Mouse (Mus musculus) hindbrain, embryonic 10.5 days (tissue): ENCODE measurements at regions not wholly inside any gene's neighbourhood (a gene's known extent, or its start where the extent isn't known, plus 50 kb on each side); places are given as distances from the start of the nearest gene placed in this dataset.

Experiments
- DNase-seq: peaks from one replicate; pipeline ENCODE4 v3.0.0-alpha.2; 2017; ENCODE audit warnings: low spot score
- H3K27ac ChIP-seq: fragments of 300-500 bp; sonication (generic); 2 replicates; pipeline ENCODE4 v1.5.1; 2016; ENCODE audit warnings: mild to moderate bottlenecking, moderate library complexity
- H3K27me3 ChIP-seq: fragments of 300-500 bp; sonication (generic); 2 replicates; pipeline ENCODE4 v1.6.1; 2016; ENCODE audit warnings: mild to moderate bottlenecking; ENCODE audit not compliant: poor library complexity, insufficient read depth, severe bottlenecking
- H3K36me3 ChIP-seq: fragments of 300-500 bp; sonication (generic); 2 replicates; pipeline ENCODE4 v1.6.1; 2016; ENCODE audit warnings: mild to moderate bottlenecking, moderate library complexity
- H3K4me1 ChIP-seq: fragments of 300-500 bp; sonication (generic); replicated peaks from 2 replicates; pipeline ENCODE4 v1.6.1; 2016; ENCODE audit warnings: mild to moderate bottlenecking
- H3K4me3 ChIP-seq: fragments of 300-500 bp; sonication (generic); 2 replicates; pipeline ENCODE4 v1.5.1; 2016; ENCODE audit warnings: mild to moderate bottlenecking, moderate library complexity
- H3K9me3 ChIP-seq: fragments of 300-500 bp; sonication (generic); 2 replicates; pipeline ENCODE4 v1.6.1; 2016; ENCODE audit warnings: mild to moderate bottlenecking, moderate library complexity
- WGBS: fragments of 180-500 bp; shearing (Covaris S2); methylation state at CpG from one replicate; pipeline ENCODE4 v1.1.7; 2016; 5-methylcytosine and 5-hydroxymethylcytosine counted together

- Histone ChIP-seq H3K4me1 (peaks cover 6% of the 10 kb centered on the region), H3K27ac (no peak overlapping the region), H3K36me3 (no peaks in the 10 kb centered on the region), H3K27me3 (peaks cover 17% of the 10 kb centered on the region; the same call in 1 of the 2 replicates), H3K4me3 (no peak overlapping the region), H3K9me3 (peaks cover 8% of the 10 kb centered on the region; the same call in 1 of the 2 replicates)
- DNase-seq, result no peak
- 47% methylated on average over 4 of the region's 4 CpGs for WGBS
Observed at GRCm38 (mm10) chr12:12778563-12779256, 163.0 kb downstream of the Mycn start.

- Histone ChIP-seq H3K27ac (no peak overlapping the region), H3K4me1 (no peaks in the 10 kb centered on the region; the same call in 1 of the 2 replicates), H3K9me3 (peaks cover 6% of the 10 kb centered on the region; the same call in 1 of the 2 replicates), H3K4me3 (no peak overlapping the region), H3K36me3 (no peaks in the 10 kb centered on the region), H3K27me3 (peaks cover 7% of the 10 kb centered on the region; the same call in 1 of the 2 replicates)
- WGBS, result 87% methylated on average over 8 of the region's 8 CpGs
- DNase-seq, result no peak
Observed at GRCm38 (mm10) chr12:12777422-12777821, 164.3 kb downstream of the Mycn start.

DNA sequence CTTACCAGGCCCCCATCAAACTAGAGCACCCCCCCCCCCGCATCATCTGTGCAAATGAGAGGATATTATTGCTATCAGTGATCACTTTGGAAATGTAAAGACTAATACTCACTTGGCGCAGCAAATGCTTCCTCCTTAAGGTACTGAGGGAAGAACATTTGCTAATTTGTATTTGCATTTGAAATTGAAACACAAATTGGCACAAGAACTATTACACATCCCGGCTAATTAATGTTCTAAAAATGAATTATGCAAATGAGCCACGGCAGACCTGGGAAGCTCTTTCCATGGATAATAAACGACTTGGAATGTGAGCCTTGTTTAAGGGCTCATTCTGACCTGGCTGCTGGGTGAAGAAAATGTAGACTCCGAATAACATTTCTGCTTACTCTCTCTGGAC is 164.9 kb downstream of the Mycn start:
- WGBS, result 86% methylated on average over 6 of the region's 6 CpGs
- Histone ChIP-seq H3K4me3 (no peak overlapping the region), H3K9me3 (peaks cover 4% of the 10 kb centered on the region; the same call in 1 of the 2 replicates), H3K4me1 (no peaks in the 10 kb centered on the region; the same call in 1 of the 2 replicates), H3K36me3 (no peaks in the 10 kb centered on the region), H3K27ac (no peak overlapping the region), H3K27me3 (peaks cover 4% of the 10 kb centered on the region; the same call in 1 of the 2 replicates)
- no peak for DNase-seq

GRCm38 (mm10) chr12:12770970-12771369 is 170.7 kb downstream of the Mycn start:
- WGBS, result 54% methylated on average over 4 of the region's 4 CpGs

GRCm38 (mm10) chr12:12766510-12767304 is 175.0 kb downstream of the Mycn start:
- H3K4me1 ChIP-seq, result peaks cover 44% of the 10 kb centered on the region
- H3K9me3 ChIP-seq, result no peaks in the 10 kb centered on the region
- H3K27me3 ChIP-seq, result 0 out of 2 replicates have a peak, but pooled peaks cover 5% of the 10 kb centered on the region
- WGBS, result 59% methylated on average over 11 of the region's 11 CpGs
- H3K36me3 ChIP-seq, result no peaks in the 10 kb centered on the region
- DNase-seq, result no peak
- no peak overlapping the region for H3K4me3 ChIP-seq
- H3K27ac ChIP-seq, result peak overlapping the region; percentile 73

More at GRCm38 (mm10) chr12:12770970-12771369, 170.7 kb downstream of the Mycn start:
- H3K36me3 ChIP-seq, result no peaks in the 10 kb centered on the region
- H3K27ac ChIP-seq, result no peak overlapping the region
- peaks cover 30% of the 10 kb centered on the region for H3K4me1 ChIP-seq
- H3K27me3 ChIP-seq, result no peaks in the 10 kb centered on the region
- no peaks in the 10 kb centered on the region for H3K9me3 ChIP-seq
- no peak overlapping the region for H3K4me3 ChIP-seq
- no peak for DNase-seq

DNA sequence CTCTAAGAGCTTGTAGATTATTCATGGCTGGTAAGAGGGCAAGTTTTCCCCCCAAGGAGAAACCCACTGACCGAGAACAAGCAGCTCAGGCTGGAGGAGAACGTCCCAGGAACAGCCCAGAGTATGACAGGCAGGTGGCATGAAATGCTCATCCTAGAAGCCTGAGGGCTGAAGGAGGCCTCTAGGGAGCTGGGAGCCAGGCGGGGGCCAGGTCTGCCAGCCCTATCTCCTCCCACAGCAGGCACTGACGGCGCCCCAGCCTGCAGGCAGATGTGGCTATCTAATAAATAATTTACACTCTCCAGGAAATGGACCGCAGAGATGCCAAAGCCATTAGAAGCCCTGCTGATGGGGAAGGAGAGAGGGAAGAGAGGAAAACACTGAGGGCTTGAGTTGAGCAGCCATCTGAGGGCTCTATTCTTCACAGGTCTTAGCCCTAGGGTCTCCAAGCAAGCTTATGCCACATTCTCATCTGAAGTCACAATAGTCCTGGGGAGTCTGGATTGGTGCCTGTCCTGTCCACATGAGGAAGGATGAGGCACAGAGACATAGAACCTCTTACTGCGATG is 176.1 kb downstream of the Mycn start:
- WGBS, result 63% methylated on average over 7 of the region's 7 CpGs
- Histone ChIP-seq H3K27me3 (0 out of 2 replicates have a peak, but pooled peaks cover 5% of the 10 kb centered on the region), H3K4me1 (peaks cover 40% of the 10 kb centered on the region), H3K27ac (peak overlapping the region; percentile 69), H3K9me3 (peaks cover 2% of the 10 kb centered on the region; the same call in 1 of the 2 replicates), H3K36me3 (no peaks in the 10 kb centered on the region), H3K4me3 (no peak overlapping the region)
- DNase-seq, result no peak

- H3K4me3 ChIP-seq, result no peak overlapping the region
- peak overlapping the region; percentile 69; the same call in 1 of the 2 replicates for H3K27ac ChIP-seq
- DNase-seq, result no peak
- H3K36me3 ChIP-seq, result no peaks in the 10 kb centered on the region
- H3K9me3 ChIP-seq, result peaks cover 6% of the 10 kb centered on the region; the same call in 1 of the 2 replicates
- 79% methylated on average over 8 of the region's 8 CpGs for WGBS
- peaks cover 40% of the 10 kb centered on the region for H3K4me1 ChIP-seq
- 0 out of 2 replicates have a peak, but pooled peaks cover 5% of the 10 kb centered on the region for H3K27me3 ChIP-seq
Observed at GRCm38 (mm10) chr12:12765055-12765454, 176.7 kb downstream of the Mycn start.

DNA sequence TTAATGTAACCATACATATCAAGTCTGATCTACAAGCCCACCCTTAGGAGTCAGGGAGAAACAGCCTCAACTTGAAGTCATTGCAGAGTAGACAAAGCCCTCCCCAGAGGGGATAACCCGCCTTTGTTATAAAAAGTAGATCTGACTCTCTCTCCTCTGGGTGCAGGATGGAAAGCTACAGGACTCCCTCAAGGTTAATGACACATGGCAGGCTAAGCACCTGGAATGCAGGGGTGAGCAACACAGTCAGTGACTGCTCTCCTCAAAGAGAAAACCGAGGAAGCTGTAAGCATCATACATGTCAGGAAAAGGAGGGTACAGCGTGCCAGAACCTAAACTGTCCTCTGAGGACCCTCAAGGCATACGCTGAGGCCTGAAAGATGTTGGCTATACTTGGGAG is 177.1 kb downstream of the Mycn start:
- H3K36me3 ChIP-seq, result no peaks in the 10 kb centered on the region
- WGBS, result 87% methylated on average over 4 of the region's 4 CpGs

DNA sequence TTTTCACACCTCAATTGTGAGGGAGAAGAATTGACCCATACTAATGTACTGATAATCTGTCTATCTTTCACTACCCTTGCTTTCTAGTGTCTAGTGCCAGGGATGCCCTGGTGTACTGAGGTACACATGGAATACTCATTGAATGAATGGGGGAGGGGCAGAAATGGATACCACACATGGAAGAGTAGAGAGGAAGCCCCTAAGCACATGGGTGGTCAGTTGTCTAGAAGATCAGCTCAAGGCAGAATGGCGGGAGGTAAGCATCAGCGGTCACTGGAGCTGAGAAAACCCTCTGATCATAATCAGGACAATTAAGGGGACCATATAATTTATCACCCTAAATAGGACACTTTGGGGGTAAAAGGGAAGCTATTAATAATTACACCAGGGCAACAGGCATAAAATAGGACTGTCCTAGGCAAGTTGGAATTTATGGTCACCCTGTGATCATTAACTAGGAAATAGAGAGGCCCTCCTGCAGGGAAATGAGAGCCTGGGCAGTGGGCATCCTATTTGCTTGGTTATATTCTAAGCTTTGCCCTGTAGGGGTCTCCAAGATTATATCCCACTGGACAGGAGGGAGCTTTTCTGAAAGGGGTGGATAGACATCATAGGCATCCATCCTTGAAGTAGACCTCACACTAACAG is 185.3 kb downstream of the Mycn start:
- H3K4me3 ChIP-seq, result no peak overlapping the region
- peaks cover 9% of the 10 kb centered on the region for H3K4me1 ChIP-seq
- H3K27me3 ChIP-seq, result no peaks in the 10 kb centered on the region
- 84% methylated on average over 2 of the region's 2 CpGs for WGBS
- H3K27ac ChIP-seq, result no peak overlapping the region
- no peaks in the 10 kb centered on the region for H3K36me3 ChIP-seq
- H3K9me3 ChIP-seq, result peaks cover 6% of the 10 kb centered on the region; the same call in 1 of the 2 replicates
- no peak for DNase-seq

More for the DNA sequence above, 177.1 kb downstream of the Mycn start:
- peak overlapping the region; percentile 41; the same call in 1 of the 2 replicates for H3K27ac ChIP-seq
- 0 out of 2 replicates have a peak, but pooled peaks cover 5% of the 10 kb centered on the region for H3K27me3 ChIP-seq
- H3K4me1 ChIP-seq, result peaks cover 40% of the 10 kb centered on the region
- H3K9me3 ChIP-seq, result peaks cover 6% of the 10 kb centered on the region; the same call in 1 of the 2 replicates
- H3K4me3 ChIP-seq, result no peak overlapping the region
- no peak for DNase-seq

- WGBS, result 24% methylated on average over 9 of the region's 9 CpGs
- Histone ChIP-seq H3K27me3 (no peaks in the 10 kb centered on the region), H3K4me1 (peaks cover 9% of the 10 kb centered on the region), H3K9me3 (no peaks in the 10 kb centered on the region), H3K36me3 (no peaks in the 10 kb centered on the region), H3K4me3 (no peak overlapping the region), H3K27ac (0 out of 2 replicates have a peak overlapping the region, but pooled peaks have one; percentile 41)
- DNase-seq, result peak; percentile 25
Observed at GRCm38 (mm10) chr12:12753849-12754248, 187.9 kb downstream of the Mycn start.

GRCm38 (mm10) chr12:12751670-12752426 is 189.9 kb downstream of the Mycn start:
- no peak for DNase-seq
- 90% methylated on average over 10 of the region's 10 CpGs for WGBS
- Histone ChIP-seq H3K4me3 (no peak overlapping the region), H3K4me1 (peaks cover 9% of the 10 kb centered on the region), H3K27ac (no peak overlapping the region), H3K36me3 (no peaks in the 10 kb centered on the region), H3K27me3 (no peaks in the 10 kb centered on the region), H3K9me3 (no peaks in the 10 kb centered on the region)
